Mouse (Mus musculus) embryo, embryonic 10.5 days (tissue): ENCODE measurements at regions not wholly inside any gene's neighbourhood (a gene's known extent, or its start where the extent isn't known, plus 50 kb on each side); places are given as distances from the start of the nearest gene placed in this dataset.

Experiments used
- DNase-seq: peaks from one replicate; pipeline ENCODE4 v3.0.0-alpha.2; 2015; ENCODE audit warnings: low spot score

- peak; percentile 63 for DNase-seq
Measured at GRCm38 (mm10) chr14:110276192-110276591, 478.8 kb downstream of the Slitrk6 start.

DNA sequence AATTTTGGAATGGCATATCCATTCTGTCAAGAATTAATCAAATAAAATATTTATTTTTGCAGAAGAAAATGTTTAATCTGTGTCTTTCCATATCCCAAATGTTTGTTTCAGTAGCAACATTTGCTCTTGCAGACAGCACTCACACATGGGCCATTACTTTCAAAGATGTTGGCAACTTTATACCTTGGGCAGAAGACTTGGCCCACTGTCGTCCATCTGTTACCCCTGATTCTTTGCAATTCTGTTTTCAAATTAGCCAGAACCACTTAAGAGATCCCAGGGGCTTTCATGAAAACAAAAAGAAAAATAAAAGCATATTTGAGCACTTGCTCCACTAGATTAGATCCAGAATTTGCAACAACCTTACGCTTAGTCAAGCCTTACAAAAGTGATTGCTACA lies 483.7 kb downstream of the Slitrk6 start:
- no peak for DNase-seq

- DNase-seq: no peak
Measured at GRCm38 (mm10) chr14:110244466-110244865, 510.5 kb downstream of the Slitrk6 start.

- DNase-seq: no peak
Measured at GRCm38 (mm10) chr14:110243549-110243948, 511.4 kb downstream of the Slitrk6 start.

DNA sequence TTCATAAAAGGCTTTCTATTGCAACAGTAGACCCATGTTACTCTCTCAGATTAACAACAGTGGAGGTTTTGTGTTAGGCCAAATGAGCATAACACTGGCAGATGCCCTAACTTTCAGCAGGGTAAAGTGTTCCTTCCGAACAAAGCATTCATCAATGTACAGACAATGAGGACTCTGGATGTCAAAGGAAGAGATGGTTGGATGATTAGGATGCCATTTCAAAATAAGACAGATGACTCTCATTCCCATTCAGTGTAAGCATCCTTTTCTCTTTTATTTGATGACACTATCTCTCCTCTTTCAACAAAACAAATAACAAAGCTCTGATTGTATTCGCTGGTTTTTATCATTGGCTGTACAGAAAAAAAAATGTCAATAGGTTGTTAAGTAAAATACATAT lies 516.1 kb downstream of the Slitrk6 start:
- peak; percentile 30 for DNase-seq

DNA sequence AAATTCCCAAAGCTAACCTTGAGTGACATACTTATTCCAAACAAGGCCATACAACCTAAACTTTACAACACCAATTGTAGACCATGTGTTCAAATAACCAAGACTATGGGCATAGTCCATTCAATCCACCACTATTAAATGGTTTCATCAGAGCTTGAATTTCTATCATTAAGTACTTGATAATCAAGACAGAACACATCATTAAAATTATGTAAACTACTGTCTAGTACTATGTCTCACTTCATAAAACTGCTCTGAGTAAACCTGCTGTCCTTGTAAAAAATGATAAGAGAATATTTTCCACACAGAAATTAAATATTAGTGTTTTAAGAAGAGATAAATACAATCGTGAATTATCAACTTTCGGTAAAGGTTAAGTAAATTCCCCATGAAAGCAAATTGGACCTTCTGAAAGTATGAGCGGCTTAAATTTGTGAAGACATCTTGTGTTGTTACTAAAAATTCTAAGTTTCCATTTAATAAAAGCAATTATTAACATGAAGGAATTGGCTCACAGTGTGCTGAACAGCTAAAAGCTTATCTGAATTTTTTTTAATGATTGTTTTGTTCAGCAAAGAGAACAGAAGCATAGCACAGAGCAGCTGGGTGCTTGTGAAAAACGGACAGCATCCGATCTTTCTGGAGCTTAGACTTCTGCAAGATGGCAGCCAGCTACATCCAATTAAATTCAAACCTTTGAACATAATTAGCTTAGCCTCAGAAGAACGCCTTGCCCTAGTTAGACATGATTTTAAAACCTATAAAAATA lies 530.1 kb downstream of the Slitrk6 start:
- no peak for DNase-seq

DNA sequence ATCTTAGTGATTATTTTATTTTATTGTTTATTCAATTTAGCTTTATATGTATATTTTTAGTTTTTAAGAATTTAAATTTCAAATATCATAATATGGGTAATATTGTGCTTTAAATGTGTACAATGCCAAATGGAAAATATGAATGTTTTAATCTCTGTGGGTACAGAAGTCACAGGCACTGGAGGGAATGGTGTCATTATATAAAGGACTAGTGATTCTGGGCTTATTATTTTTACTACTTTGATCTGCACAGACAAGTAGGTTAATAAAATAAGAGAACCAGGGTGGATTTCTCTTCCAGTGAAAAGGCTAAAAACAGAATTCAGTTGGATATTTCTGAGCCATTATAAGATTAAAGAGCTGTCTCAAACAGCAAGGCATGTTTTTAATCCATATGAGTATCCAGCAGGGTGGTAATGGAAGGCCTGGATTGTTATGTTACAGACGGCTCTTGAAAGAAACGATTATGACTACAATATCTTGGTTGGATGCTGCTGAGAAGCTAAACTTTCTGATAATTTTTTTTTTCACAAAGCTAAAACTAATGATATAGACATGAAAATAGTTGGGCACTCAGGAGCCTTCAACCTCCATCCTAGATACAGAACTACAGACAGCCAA lies 563.9 kb downstream of the Slitrk6 start:
- no peak for DNase-seq

- DNase-seq: no peak
Measured at GRCm38 (mm10) chr14:110190471-110190870, 564.5 kb downstream of the Slitrk6 start.

GRCm38 (mm10) chr14:110179166-110179565 lies 575.8 kb downstream of the Slitrk6 start:
- no peak for DNase-seq

DNA sequence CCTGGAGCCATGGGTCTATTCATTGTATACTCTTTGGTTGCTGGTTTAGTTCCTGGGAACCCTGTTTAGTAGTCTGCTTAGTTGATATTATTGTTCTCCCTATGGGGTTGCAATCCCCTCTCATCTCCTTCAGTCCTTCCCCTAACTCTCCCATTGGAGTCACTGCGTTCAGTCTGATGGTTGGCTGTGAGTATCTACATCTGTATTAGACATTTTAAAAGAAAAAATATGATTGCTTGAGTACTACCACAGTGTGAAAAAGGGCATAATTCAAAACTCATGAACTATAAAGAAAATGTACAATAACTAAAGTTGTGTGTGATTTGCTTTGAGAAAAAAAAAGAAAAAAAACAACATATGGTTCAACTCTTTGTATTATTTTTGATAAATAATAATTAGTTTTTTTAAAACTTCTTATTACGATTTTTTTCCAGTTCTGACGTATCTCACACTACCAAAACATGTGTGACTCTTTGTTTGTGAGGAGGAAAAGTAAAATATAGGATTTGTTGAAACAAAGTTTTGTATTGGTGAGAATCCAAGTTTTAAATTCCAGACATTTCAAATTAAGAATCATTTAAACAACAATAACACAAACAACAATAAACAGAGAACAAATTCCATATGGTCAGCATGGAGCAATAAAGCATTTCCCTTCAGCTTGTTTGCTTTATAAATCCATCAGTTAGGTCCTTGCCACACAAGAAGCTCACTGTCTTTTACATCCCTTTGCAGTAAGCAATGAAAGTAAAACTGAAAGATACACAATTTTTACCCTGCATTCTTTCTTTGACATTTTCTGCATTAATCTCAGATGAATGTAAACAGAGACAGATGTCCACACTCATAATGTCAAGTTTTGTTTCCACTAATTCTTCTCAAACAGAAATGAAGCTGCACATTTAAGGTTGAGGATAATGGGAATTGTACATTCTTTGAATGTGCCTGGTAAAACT lies 583.5 kb downstream of the Slitrk6 start:
- DNase-seq: no peak

GRCm38 (mm10) chr14:110168632-110169031 lies 586.3 kb downstream of the Slitrk6 start:
- peak; percentile 13 for DNase-seq

- peak; percentile 6 for DNase-seq
Measured at GRCm38 (mm10) chr14:110128265-110128664, 626.7 kb downstream of the Slitrk6 start.

DNA sequence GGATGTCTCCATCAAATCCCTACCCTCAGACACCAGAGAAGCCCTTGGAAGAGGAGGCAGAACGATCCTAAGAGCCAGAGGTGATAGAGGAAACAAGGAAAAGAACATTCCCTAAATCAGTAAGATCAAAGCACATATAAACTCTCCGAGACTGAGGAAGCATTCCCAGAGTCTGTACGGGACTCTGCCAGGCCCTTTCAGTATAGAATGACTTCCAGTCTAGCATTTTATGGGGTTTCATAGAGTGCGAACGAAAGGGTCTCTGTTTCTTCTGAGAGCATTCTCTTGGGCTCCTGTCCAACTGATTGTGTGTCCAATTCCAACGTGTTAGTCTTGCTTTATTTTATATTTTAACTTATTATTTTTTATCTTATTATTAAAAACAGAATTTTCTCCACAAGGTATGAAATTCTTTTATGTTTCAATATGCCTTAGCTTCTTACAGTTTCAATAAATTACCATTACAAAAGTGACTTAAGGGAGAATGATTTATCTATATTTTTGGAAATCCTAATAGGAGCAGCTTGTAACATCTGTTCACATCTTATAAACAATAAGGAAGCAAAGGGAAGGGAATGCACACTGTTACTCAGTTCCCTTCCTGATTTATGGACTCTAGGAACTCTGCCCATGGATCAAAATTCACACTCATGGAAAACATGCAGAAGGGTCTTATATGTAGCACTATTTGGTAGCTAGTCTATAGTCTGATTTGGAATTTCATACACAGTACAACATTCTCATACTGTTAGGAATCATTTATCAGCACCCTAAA lies 628.8 kb downstream of the Slitrk6 start:
- no peak for DNase-seq

- no peak for DNase-seq
Measured at GRCm38 (mm10) chr14:110122710-110123109, 632.2 kb downstream of the Slitrk6 start.

- DNase-seq: no peak
Measured at GRCm38 (mm10) chr14:110115578-110115977, 639.4 kb downstream of the Slitrk6 start.

DNA sequence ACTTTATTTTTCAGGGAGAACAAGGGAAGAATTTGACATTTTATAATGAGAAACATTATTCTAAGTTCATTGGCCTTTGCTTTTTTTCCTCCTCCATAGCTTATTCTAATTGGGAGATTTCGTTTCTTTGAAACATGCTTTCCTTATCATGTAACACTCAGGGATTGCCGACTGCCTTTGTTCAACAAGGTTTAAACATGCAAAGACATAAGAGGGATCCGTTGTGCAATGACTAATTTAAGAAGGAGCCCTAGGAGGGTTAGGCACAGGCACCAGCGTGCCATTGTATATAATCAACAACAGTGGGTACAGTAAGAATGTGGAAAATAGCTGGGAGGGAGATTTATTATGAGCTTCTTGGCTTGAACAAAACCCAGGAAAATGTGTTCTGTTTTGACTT lies 654.1 kb downstream of the Slitrk6 start:
- no peak for DNase-seq

- DNase-seq: peak; percentile 42
Measured at GRCm38 (mm10) chr14:110078351-110078750, 676.6 kb downstream of the Slitrk6 start.

GRCm38 (mm10) chr14:110047748-110048147 lies 707.2 kb downstream of the Slitrk6 start:
- DNase-seq: peak; percentile 40

DNA sequence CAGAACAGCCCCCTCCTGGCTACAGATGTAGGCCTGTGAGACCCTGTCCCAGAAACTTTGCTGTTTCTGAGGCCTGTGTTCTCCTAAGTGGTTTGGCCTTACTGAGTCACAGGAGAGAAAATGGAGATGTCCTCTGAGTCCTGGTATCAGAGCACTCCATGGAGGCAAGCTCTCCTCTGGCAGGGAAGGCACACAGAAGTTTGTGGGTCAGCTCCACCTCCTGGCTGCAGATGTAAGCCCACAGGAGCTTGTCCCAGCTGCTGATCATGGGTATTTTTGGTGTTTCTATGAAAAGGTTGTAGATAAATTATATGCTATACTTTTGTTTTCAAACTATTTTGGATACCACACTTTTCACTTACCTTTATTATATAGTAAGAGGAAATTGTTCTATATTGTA lies 711.7 kb downstream of the Slitrk6 start:
- no peak for DNase-seq

DNA sequence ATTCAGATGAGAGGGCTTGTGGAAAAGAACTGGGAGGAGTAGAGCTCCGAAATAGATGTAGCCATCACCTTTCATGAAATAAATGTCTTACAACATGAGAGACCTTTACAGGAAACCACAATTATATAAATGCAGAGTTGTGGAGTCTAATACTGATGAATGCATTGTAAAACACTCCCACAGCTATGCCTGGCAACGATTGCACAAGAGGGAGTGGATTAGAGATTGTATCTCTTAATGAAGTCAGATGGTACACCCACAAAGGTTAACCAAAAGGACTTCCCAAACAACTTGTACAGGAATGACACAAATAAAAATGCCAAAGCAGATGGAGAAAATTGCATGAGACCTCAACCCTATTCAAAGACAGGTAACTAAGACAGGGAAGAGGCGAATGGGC lies 733.1 kb downstream of the Slitrk6 start:
- DNase-seq: no peak

DNA sequence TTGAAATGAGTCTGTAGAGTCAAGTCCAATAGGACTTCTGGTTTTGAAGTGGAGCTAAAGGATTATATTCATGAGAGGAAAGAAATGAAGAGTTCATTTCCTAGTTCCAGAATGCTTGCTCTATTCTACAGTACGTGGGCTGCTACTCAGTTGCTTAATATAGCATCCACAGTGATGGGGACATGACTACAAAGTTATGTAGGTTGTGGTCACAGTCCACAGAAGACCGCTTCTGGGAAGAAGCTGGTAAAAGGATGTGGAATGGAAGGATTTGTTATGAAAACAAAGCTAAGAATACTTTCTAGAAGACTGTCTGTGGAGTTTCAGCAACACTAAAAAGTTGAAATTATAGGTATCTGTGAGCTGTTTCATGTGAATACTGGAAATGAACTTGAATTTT lies 739.8 kb downstream of the Slitrk6 start:
- no peak for DNase-seq

DNA sequence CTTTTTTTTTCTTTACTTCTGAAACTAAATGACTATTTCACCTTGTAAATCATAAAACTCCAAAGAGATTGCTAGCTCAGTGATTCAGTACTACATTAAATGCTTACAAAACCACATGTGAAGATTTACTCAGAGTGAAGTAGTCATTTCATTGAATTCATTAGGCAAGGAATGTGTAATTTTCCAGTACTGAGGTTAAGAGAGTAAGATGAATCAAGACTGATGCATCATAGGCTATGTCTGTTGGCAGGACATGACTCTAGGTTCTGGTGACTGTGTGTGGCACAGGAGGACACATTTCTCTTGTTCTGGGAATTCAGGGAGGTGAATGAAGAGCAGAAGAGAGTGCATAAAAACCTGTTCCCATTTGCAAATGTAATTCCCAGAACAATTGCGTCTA lies 741.7 kb downstream of the Slitrk6 start:
- DNase-seq: no peak
